Mouse (Mus musculus) midbrain, embryonic 15.5 days (tissue): ENCODE measurements at regions not wholly inside any gene's neighbourhood (a gene's known extent, or its start where the extent isn't known, plus 50 kb on each side); places are given as distances from the start of the nearest gene placed in this dataset.

Source experiments
- ATAC-seq: fragments of 200-750 bp; cut with Nextera tagmentation; replicated peaks from 2 replicates; pipeline ENCODE4 v1.8.0; 2017; ENCODE audit warnings: moderate TSS enrichment
- H3K27ac ChIP-seq: fragments of 300-500 bp; sonication (generic); 2 replicates; pipeline ENCODE4 v1.5.1; 2015; ENCODE audit warnings: mild to moderate bottlenecking, inconsistent platforms
- H3K27me3 ChIP-seq: fragments of 300-500 bp; sonication (generic); replicated peaks from 2 replicates; pipeline ENCODE4 v1.6.1; 2015; ENCODE audit warnings: inconsistent platforms
- H3K36me3 ChIP-seq: fragments of 300-500 bp; sonication (generic); replicated peaks from 2 replicates; pipeline ENCODE4 v1.6.1; 2015; ENCODE audit warnings: inconsistent platforms
- H3K4me1 ChIP-seq: fragments of 300-500 bp; sonication (generic); 2 replicates; pipeline ENCODE4 v1.6.1; 2015; ENCODE audit warnings: inconsistent platforms
- H3K4me2 ChIP-seq: fragments of 300-500 bp; sonication (generic); 2 replicates; pipeline ENCODE4 v1.6.1; 2015; ENCODE audit warnings: inconsistent platforms, mild to moderate bottlenecking, moderate library complexity
- H3K4me3 ChIP-seq: fragments of 300-500 bp; sonication (generic); 2 replicates; pipeline ENCODE4 v1.5.1; 2015; ENCODE audit warnings: mild to moderate bottlenecking, inconsistent platforms
- H3K9ac ChIP-seq: fragments of 300-500 bp; sonication (generic); 2 replicates; pipeline ENCODE4 v1.6.1; 2015; ENCODE audit warnings: mild to moderate bottlenecking, inconsistent platforms
- H3K9me3 ChIP-seq: fragments of 300-500 bp; sonication (generic); 2 replicates; pipeline ENCODE4 v1.6.1; 2016; ENCODE audit warnings: inconsistent platforms
- WGBS: fragments of 180-500 bp; shearing (Covaris S2); methylation state at CpG from one replicate; pipeline ENCODE4 v1.1.7; 2015; ENCODE audit warnings: mixed read lengths; 5-methylcytosine and 5-hydroxymethylcytosine counted together

DNA sequence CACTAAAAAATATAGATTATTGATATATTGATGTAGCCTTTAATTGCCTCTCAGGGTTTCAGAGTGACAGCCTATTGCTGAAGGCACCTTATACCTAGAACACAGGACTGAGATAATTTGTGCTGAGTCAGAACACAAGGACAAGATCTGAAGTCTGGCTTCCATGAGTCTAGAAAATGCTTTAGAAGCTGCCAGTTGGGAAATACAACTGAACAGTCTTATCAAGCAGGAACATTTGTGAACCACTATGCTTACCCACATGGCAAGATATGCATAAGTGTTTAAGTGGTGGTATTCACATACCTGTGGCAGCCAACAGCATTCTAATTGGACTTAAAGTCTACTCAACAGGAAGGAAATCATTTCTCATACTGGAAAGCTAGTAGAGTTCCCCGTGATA, 202.1 kb upstream of the Tpm3-rs7 start:
- Histone ChIP-seq H3K27me3 (no peaks in the 10 kb centered on the region), H3K4me2 (no peak overlapping the region), H3K27ac (no peak overlapping the region), H3K9me3 (no peaks in the 10 kb centered on the region), H3K9ac (no peak overlapping the region), H3K4me3 (no peak overlapping the region), H3K36me3 (no peaks in the 10 kb centered on the region), H3K4me1 (no peaks in the 10 kb centered on the region)
- 96% methylated on average over 1 of the region's 1 CpGs for WGBS
- no peak for ATAC-seq

- no peaks in the 10 kb centered on the region for H3K27me3 ChIP-seq
- no peaks in the 10 kb centered on the region for H3K36me3 ChIP-seq
- no peaks in the 10 kb centered on the region for H3K9me3 ChIP-seq
- WGBS: 90% methylated on average over 2 of the region's 2 CpGs
- no peak for ATAC-seq
- no peak overlapping the region for H3K4me3 ChIP-seq
- no peak overlapping the region for H3K9ac ChIP-seq
- no peaks in the 10 kb centered on the region for H3K4me1 ChIP-seq
- H3K4me2 ChIP-seq: no peak overlapping the region
- no peak overlapping the region for H3K27ac ChIP-seq
These were observed 175.6 kb upstream of the Tpm3-rs7 start for GRCm38 (mm10) chr14:113138823-113139222.

DNA sequence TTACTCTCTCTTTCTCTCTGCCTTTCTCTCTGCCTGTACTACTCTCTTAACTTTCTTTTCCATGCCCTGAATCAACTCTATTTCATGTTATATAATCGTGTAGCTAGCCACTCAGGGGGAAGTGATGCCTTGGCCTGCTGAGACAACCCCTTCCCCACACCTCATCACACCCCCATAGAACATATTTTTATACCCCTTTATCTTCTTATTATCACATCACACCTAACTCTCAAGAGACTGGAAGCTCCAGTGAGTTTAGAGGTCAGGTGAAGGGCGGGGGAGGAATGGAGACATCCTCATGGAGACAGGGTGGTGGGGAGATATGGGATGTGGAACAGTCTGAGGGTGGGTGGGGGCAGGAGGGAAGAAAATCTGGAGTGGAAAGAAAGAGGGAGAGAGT, 145.8 kb upstream of the Tpm3-rs7 start:
- WGBS: 93% methylated on average over 2 of the region's 2 CpGs
- ATAC-seq: no peak

DNA sequence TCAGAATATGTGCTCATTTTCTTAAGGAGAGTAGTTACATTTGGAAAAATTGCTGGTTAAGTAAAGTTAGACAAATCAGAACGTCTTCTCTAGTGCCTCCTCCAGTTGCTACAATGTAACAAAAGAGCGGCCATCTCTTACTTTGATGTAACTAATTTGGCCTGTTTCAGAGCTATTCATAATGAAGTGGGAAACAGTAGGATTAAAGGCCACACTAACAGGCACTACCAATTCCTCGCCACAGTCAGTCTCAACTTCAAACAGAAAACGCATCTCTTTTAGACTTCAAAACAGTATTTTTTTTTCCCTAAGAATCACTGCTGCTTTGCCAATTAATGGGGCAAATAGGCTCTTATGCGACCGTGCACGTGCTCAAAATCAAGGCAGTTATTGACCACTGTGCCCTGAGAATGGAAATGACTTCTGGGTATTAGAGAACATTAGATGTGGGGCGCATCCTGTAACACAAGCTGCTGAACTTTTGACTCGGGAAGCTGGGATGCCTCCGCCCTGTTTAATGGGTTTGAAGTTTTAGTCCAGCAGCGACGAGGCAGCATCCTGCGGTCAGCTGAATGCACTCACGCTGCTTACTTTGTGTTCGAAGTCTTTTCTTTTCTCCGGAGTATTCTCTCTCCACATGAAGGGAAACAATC, 131.9 kb upstream of the Tpm3-rs7 start:
- no peak overlapping the region for H3K27ac ChIP-seq
- H3K9ac ChIP-seq: no peak overlapping the region
- no peaks in the 10 kb centered on the region for H3K36me3 ChIP-seq
- H3K4me1 ChIP-seq: peaks cover 6% of the 10 kb centered on the region
- H3K27me3 ChIP-seq: no peaks in the 10 kb centered on the region
- no peaks in the 10 kb centered on the region for H3K9me3 ChIP-seq
- peak overlapping the region; percentile 13; the same call in 1 of the 2 replicates for H3K4me3 ChIP-seq
- ATAC-seq: peak; percentile 71
- WGBS: 10% methylated on average over 16 of the region's 16 CpGs
- H3K4me2 ChIP-seq: peak overlapping the region; percentile 37

More for the DNA sequence above, 145.8 kb upstream of the Tpm3-rs7 start:
- Histone ChIP-seq H3K4me1 (peaks cover 4% of the 10 kb centered on the region; the same call in 1 of the 2 replicates), H3K27ac (no peak overlapping the region), H3K27me3 (no peaks in the 10 kb centered on the region), H3K9ac (no peak overlapping the region), H3K36me3 (no peaks in the 10 kb centered on the region), H3K4me2 (no peak overlapping the region), H3K9me3 (no peaks in the 10 kb centered on the region), H3K4me3 (no peak overlapping the region)

- Histone ChIP-seq H3K4me3 (no peak overlapping the region), H3K4me2 (no peak overlapping the region), H3K9ac (no peak overlapping the region), H3K27me3 (no peaks in the 10 kb centered on the region), H3K27ac (no peak overlapping the region), H3K36me3 (no peaks in the 10 kb centered on the region), H3K9me3 (no peaks in the 10 kb centered on the region), H3K4me1 (no peaks in the 10 kb centered on the region)
- WGBS: 87% methylated on average over 5 of the region's 5 CpGs
- no peak for ATAC-seq
These were observed 102.4 kb upstream of the Tpm3-rs7 start for GRCm38 (mm10) chr14:113211968-113212367.
